Mouse (Mus musculus) heart, postnatal 14 days (tissue): ENCODE measurements around the gene 1700008O03Rik. TPM values are rescaled to one million over a fixed set of nuclear protein-coding genes. Genes with fewer than 3 reads are reported as not detected.
A peak's percentile ranks its signal among the peaks of the same experiment; 100 is the strongest.

Source experiments
- DNase-seq, 2 experiments: peaks; one replicate each; pipeline ENCODE4 v3.0.0; 2021 to 2022
- intact Hi-C: fragments of 180-260 bp; cut with DNase I; formaldehyde crosslinking; loops from one replicate; pipeline ENCODE4 v1.15.1; 2025
- total RNA-seq, 2 experiments: library from RNA; stranded (reverse); gene quantifications; 2 replicates each; pipeline ENCODE4 v1.2.3; 2021

The 1700008O03Rik gene
- total RNA-seq, 2 experiments from 2014 or later = 0.24 TPM; not detected in 1

GRCm38 (mm10) chr7:44351881-44352749, 33.5 kb downstream of the 1700008O03Rik start:
- no peak for DNase-seq
- intact Hi-C loops = loop anchor here (1.0 to 5.0 kb wide), 2 partner anchors 45 to 90 kb away; partner anchors contain the start of gene Clec11a

- peak; percentile 64 to 79 for DNase-seq
- intact Hi-C loops = loop anchor here (1.0 to 5.0 kb wide), 2 partner anchors 44 to 89 kb away; partner anchors contain the start of gene Clec11a
Observed at GRCm38 (mm10) chr7:44350957-44351711, 34.5 kb downstream of the 1700008O03Rik start.

- no peak for DNase-seq
- intact Hi-C loops = no loop called here
Observed at GRCm38 (mm10) chr7:44349043-44349442, 36.6 kb downstream of the 1700008O03Rik start.

GRCm38 (mm10) chr7:44344622-44345021, 41.0 kb downstream of the 1700008O03Rik start:
- intact Hi-C loops = no loop called here

GRCm38 (mm10) chr7:44343459-44344015, 42.1 kb downstream of the 1700008O03Rik start:
- no peak for DNase-seq

More at GRCm38 (mm10) chr7:44344622-44345021, 41.0 kb downstream of the 1700008O03Rik start:
- no peak for DNase-seq

GRCm38 (mm10) chr7:44341714-44342113, 43.9 kb downstream of the 1700008O03Rik start:
- intact Hi-C loops = no loop called here
- no peak for DNase-seq

More at GRCm38 (mm10) chr7:44343459-44344015, 42.1 kb downstream of the 1700008O03Rik start:
- intact Hi-C loops = no loop called here

GRCm38 (mm10) chr7:44341119-44341518, 44.5 kb downstream of the 1700008O03Rik start:
- DNase-seq = no peak

GRCm38 (mm10) chr7:44340226-44340625, 45.4 kb downstream of the 1700008O03Rik start:
- DNase-seq = no peak
- intact Hi-C loops = no loop called here

More at GRCm38 (mm10) chr7:44341119-44341518, 44.5 kb downstream of the 1700008O03Rik start:
- intact Hi-C loops = no loop called here

- intact Hi-C loops = no loop called here
- no peak for DNase-seq
Observed at GRCm38 (mm10) chr7:44337121-44337849, 48.3 kb downstream of the 1700008O03Rik start.

- DNase-seq = no peak
- intact Hi-C loops = no loop called here
Observed at GRCm38 (mm10) chr7:44336046-44337021, 49.3 kb downstream of the 1700008O03Rik start.

GRCm38 (mm10) chr7:44335031-44335878, 50.4 kb downstream of the 1700008O03Rik start:
- intact Hi-C loops = no loop called here
- DNase-seq = peak in 1 of 2 experiments; percentile 54

- DNase-seq = no peak
- intact Hi-C loops = no loop called here
Observed at GRCm38 (mm10) chr7:44334139-44334538, 51.5 kb downstream of the 1700008O03Rik start.

GRCm38 (mm10) chr7:44332336-44332735, 53.3 kb downstream of the 1700008O03Rik start:
- no peak for DNase-seq
- intact Hi-C loops = no loop called here

GRCm38 (mm10) chr7:44326614-44327013, 59.0 kb downstream of the 1700008O03Rik start:
- DNase-seq = no peak

GRCm38 (mm10) chr7:44322290-44322689, 63.3 kb downstream of the 1700008O03Rik start:
- no peak for DNase-seq
- intact Hi-C loops = no loop called here

More at GRCm38 (mm10) chr7:44326614-44327013, 59.0 kb downstream of the 1700008O03Rik start:
- intact Hi-C loops = no loop called here

- intact Hi-C loops = no loop called here
- no peak for DNase-seq
Observed at GRCm38 (mm10) chr7:44320886-44321285, 64.7 kb downstream of the 1700008O03Rik start.

- intact Hi-C loops = no loop called here
- DNase-seq = peak in 1 of 2 experiments; percentile 28
Observed at GRCm38 (mm10) chr7:44317913-44318312, 67.7 kb downstream of the 1700008O03Rik start.

GRCm38 (mm10) chr7:44312484-44312883, 73.1 kb downstream of the 1700008O03Rik start:
- intact Hi-C loops = no loop called here
- DNase-seq = no peak
